Mouse (Mus musculus): ENCODE measurements around the gene Bdh2. TPM values are rescaled to one million over a fixed set of nuclear protein-coding genes. Genes with fewer than 3 reads are reported as not detected.

Bdh2 gene
- polyA plus RNA-seq, 1 experiment, result 13.3 TPM

Other genes with a start within 250 kb of the Bdh2 start
- gene Cenpe, start 68.7 kb upstream of the Bdh2 start, polyA plus RNA-seq (2012; rRNA removed), result 0.96 and 1.7 TPM in 2 replicates
- 0.65 and 1.2 TPM in 2 replicates for gene Slc9b2, start 26.5 kb downstream of the Bdh2 start, polyA plus RNA-seq (2012; rRNA removed)
- gene Slc9b1, start 66.8 kb downstream of the Bdh2 start, polyA plus RNA-seq (2012; rRNA removed), result 0.16 and 0.28 TPM in 2 replicates
- 27.1 and 33.8 TPM in 2 replicates for gene Cisd2, start 142.7 kb downstream of the Bdh2 start, polyA plus RNA-seq (2012; rRNA removed)
- gene Ube2d3, start 156.9 kb downstream of the Bdh2 start, polyA plus RNA-seq (2012; rRNA removed), result 217 and 252 TPM in 2 replicates
- gene Manba, start 204.4 kb downstream of the Bdh2 start, polyA plus RNA-seq (2012; rRNA removed), result 9.8 and 16.3 TPM in 2 replicates